Mouse (Mus musculus) forebrain, embryonic 13.5 days (tissue): ENCODE measurements around the gene Dhrs7c. TPM values are rescaled to one million over a fixed set of nuclear protein-coding genes. Genes with fewer than 3 reads are reported as not detected.

Source experiments
- ATAC-seq: fragments of 200-750 bp; cut with Nextera tagmentation; 2 replicates; pipeline ENCODE4 v1.8.0; 2017
- H3K27ac ChIP-seq: fragments of 300-500 bp; sonication (generic); 2 replicates; pipeline ENCODE4 v1.5.1; 2015; ENCODE audit warnings: inconsistent platforms, mild to moderate bottlenecking, moderate library complexity
- H3K27me3 ChIP-seq: fragments of 300-500 bp; sonication (generic); 2 replicates; pipeline ENCODE4 v1.6.1; 2015; ENCODE audit warnings: mild to moderate bottlenecking, inconsistent platforms
- H3K36me3 ChIP-seq: fragments of 300-500 bp; sonication (generic); 2 replicates; pipeline ENCODE4 v1.6.1; 2015; ENCODE audit warnings: mild to moderate bottlenecking, inconsistent platforms; ENCODE audit not compliant: poor library complexity, severe bottlenecking
- H3K4me1 ChIP-seq: fragments of 300-500 bp; sonication (generic); 2 replicates; pipeline ENCODE4 v1.6.1; 2015; ENCODE audit warnings: inconsistent platforms
- H3K4me2 ChIP-seq: fragments of 300-500 bp; sonication (generic); 2 replicates; pipeline ENCODE4 v1.6.1; 2015; ENCODE audit warnings: inconsistent platforms, mild to moderate bottlenecking, moderate library complexity
- H3K4me3 ChIP-seq: fragments of 300-500 bp; sonication (generic); 2 replicates; pipeline ENCODE4 v1.5.1; 2015; ENCODE audit warnings: mild to moderate bottlenecking, inconsistent platforms
- H3K9ac ChIP-seq: fragments of 300-500 bp; sonication (generic); 2 replicates; pipeline ENCODE4 v1.6.1; 2015; ENCODE audit warnings: mild to moderate bottlenecking, inconsistent platforms
- H3K9me3 ChIP-seq: fragments of 300-500 bp; sonication (generic); replicated peaks from 2 replicates; pipeline ENCODE4 v1.6.1; 2016; ENCODE audit warnings: inconsistent platforms
- WGBS: fragments of 180-500 bp; shearing (Covaris S2); methylation state at CpG from one replicate; pipeline ENCODE4 v1.1.7; 2015; 5-methylcytosine and 5-hydroxymethylcytosine counted together
- polyA plus RNA-seq: library from polyadenylated mRNA; unstranded; fragments of >200 nt; fragmentation: Nextera tagmentation; extraction: Ambion mirVana; gene quantifications from 2 replicates; pipeline ENCODE4 v1.2.1, GENCODE M21; 2015

Dhrs7c gene
- polyA plus RNA-seq = not detected in 2 replicates

DNA sequence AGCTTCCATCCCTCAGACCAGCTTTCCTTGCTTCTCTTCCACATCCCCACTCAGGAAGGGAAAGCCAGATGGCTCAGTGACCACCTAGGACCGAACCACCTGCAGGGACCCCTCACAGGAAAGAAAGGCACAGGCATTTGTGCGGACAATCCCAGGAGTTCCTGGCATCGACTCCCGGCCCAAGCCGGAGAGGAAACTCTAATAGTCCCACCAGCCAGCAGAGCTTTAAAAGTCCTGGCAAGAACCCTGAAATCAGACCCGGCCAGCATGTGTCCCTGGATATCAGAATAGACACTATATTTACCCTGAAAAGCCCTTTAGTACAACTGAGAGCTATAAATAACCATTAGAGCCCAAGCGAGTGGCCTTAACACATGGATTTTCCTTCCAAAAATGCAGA is at the start of gene Dhrs7c:
TSS of gene Dhrs7c (plus strand) at position 257 of the 400 bp plus-strand sequence.
- no peak for ATAC-seq
- H3K27ac ChIP-seq = no peak within 1 kb of the TSS
- H3K9me3 ChIP-seq = no peaks in the 10 kb centered on the region
- H3K4me3 ChIP-seq = no peak within 1 kb of the TSS
- H3K4me1 ChIP-seq = no peaks in the 10 kb centered on the region
- WGBS = 84% methylated on average over 7 of the region's 7 CpGs
- H3K27me3 ChIP-seq = no peaks in the 10 kb centered on the region
- no peak within 1 kb of the TSS for H3K9ac ChIP-seq
- no peaks in the 10 kb centered on the region for H3K36me3 ChIP-seq
- no peak within 1 kb of the TSS for H3K4me2 ChIP-seq

DNA sequence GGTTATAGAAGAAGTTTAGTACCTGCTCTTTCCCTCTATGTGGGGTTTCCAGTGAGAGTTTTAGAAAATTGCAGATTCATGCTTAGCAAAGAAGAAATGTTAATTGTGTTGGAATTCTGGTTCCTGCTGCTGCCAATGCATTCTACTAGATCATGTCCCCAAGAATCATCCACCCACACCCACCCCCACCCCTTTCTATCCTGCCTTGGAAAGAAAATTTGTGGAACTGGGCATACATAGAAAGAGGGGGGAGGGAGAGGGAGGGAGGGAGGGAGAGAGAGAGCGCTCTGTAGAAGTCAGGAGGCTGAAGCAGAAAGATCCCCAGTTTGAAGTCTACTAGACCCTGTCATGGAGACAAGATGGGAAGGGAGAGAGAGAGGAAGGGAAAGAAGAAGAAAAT is 41.7 kb upstream of the Dhrs7c start:
- WGBS = 92% methylated on average over 1 of the region's 1 CpGs
- Histone ChIP-seq H3K4me2 (no peak overlapping the region), H3K27me3 (no peaks in the 10 kb centered on the region), H3K27ac (no peak overlapping the region), H3K9me3 (no peaks in the 10 kb centered on the region), H3K4me1 (no peaks in the 10 kb centered on the region), H3K4me3 (no peak overlapping the region), H3K9ac (no peak overlapping the region), H3K36me3 (no peaks in the 10 kb centered on the region)
- no peak for ATAC-seq

DNA sequence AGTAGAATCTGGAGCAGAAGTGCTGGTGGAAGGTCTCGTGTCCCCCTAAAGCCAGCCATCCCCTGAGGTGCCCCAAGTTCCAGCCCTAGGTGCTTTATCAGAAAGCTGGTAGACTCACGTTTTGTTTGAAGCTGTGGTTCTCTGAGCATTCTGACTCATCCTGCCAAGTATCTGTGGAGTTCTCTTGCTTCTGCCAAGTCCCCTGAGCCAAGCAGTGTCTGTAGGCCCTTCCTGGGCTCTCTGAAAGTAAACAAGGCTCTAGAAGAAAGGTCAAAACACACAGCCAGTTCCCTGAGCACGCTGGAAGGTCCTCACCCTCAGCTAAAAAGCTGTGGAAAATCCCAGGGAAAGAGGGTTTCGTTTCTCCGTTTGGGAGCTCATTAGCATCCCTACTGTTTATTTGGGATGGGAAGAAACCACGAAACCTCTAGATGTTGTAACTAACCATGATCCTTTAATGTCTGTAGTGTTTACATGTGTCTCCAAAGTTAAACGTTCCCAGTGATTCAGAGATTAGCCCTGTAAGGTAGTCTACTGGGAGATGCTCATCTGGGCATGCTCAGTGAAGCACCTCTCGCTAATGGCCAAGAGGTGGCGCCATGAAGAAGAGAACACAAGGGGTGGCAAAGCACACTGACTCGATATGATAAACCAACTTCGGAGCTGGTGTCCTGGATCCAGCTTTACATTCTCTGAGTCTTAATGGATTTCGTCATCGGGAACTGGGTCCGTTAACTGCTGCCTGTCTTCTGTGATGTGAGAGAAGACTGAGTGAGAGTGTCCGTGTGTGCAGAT is 40.4 kb upstream of the Dhrs7c start:
- H3K4me2 ChIP-seq = no peak overlapping the region
- H3K27me3 ChIP-seq = no peaks in the 10 kb centered on the region
- H3K9me3 ChIP-seq = no peaks in the 10 kb centered on the region
- H3K9ac ChIP-seq = no peak overlapping the region
- WGBS = 77% methylated on average over 15 of the region's 15 CpGs
- no peaks in the 10 kb centered on the region for H3K36me3 ChIP-seq
- H3K27ac ChIP-seq = no peak overlapping the region
- H3K4me3 ChIP-seq = no peak overlapping the region
- no peak for ATAC-seq
- no peaks in the 10 kb centered on the region for H3K4me1 ChIP-seq

DNA sequence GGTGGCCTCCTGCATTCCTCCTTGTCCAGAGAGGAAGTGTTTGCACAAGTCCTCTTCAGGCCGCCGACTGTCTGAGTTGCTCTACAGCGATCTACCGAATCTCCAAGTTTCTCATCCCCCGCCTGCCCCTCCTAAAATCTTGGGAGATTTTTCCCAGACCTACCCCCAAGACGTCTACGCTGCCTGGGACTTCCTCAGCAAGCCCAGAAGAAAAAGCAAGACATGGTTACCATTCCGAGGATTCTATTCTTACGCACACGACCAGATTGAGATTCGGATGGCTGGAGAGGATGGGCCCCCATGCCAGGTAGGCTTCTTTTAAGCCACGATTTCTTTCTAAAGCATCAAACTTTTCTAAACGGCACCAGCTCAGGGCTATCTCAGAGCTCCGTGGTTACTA is 26.9 kb upstream of the Dhrs7c start, which contains the start of gene Glp2r:
TSS of gene Glp2r (minus strand) at position 101 of the 400 bp plus-strand sequence.
- Histone ChIP-seq H3K36me3 (no peaks in the 10 kb centered on the region), H3K9me3 (no peaks in the 10 kb centered on the region), H3K4me3 (no peak within 1 kb of the TSS), H3K9ac (no peak within 1 kb of the TSS), H3K4me2 (no peak within 1 kb of the TSS), H3K4me1 (peaks cover 9% of the 10 kb centered on the region), H3K27ac (no peak within 1 kb of the TSS), H3K27me3 (no peaks in the 10 kb centered on the region)
- WGBS = 87% methylated on average over 14 of the region's 14 CpGs
- ATAC-seq = no peak

DNA sequence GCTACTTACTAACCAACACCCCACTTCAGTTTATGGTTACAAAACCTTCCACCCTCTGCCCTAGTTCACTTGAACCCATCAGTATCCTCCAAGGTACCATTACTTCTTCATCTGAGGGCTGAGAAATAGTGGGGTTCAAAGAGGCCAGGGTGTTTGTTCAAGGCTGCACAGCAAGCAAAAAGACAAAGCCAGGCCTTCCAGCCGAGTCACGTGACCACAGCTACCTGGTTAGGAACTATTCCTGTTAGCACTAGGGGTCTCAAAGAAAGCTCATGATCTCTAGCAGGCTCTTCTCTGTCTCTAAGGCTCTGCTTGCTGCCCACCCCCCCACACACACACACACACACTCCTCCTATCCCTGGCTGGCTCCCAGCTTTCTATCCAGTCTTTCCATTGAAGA is 26.3 kb upstream of the Dhrs7c start:
- WGBS = 86% methylated on average over 2 of the region's 2 CpGs
- Histone ChIP-seq H3K9me3 (no peaks in the 10 kb centered on the region), H3K4me2 (no peak overlapping the region), H3K27me3 (no peaks in the 10 kb centered on the region), H3K4me3 (no peak overlapping the region), H3K9ac (no peak overlapping the region), H3K4me1 (peaks cover 9% of the 10 kb centered on the region), H3K36me3 (no peaks in the 10 kb centered on the region), H3K27ac (no peak overlapping the region)
- no peak for ATAC-seq

DNA sequence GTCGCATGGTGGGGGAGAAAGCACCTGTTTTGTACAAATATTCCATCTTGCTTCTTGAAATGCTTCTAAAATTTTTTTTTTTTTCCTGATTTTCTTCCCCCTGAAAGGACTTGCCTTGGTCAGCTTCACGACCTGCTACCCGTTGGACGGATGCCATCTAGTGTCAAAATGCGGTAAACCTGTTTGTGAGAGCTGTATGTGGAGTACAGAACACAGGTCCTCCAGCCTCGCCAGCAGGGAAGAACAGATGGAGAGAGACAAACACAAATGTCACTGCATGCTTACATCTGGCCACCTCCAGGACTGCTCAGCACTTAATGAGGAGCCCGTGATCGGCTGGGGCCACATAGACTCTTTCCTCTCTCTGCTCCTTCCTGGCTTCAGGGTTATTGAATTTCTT is 25.4 kb upstream of the Dhrs7c start:
- Histone ChIP-seq H3K4me3 (no peak overlapping the region), H3K9ac (no peak overlapping the region), H3K4me1 (peaks cover 9% of the 10 kb centered on the region), H3K9me3 (no peaks in the 10 kb centered on the region), H3K27me3 (no peaks in the 10 kb centered on the region), H3K27ac (no peak overlapping the region), H3K4me2 (no peak overlapping the region), H3K36me3 (no peaks in the 10 kb centered on the region)
- ATAC-seq = peak; percentile 75; the same call in 1 of the 2 replicates
- 23% methylated on average over 8 of the region's 8 CpGs for WGBS

DNA sequence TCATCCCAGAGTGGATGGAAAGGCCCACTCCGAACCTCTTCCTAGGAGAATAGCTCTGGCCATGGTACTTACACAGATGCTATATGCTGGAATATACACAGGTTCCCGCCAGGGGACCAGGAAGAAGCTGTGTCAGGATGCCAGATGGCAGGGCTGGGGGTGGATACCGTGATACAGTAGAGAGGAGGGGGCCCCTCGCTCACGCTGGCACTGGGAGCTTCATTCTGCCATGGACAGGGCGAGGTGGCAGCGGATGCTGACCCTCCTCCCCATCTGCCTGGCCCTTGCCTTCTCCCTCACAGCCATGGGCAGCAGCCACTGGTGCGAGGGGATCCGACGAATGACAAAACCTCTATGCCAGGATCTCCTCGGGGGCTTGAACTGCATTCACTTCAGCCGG is 23.6 kb upstream of the Dhrs7c start, which contains the start of gene Gsg1l2:
TSS of gene Gsg1l2 (plus strand) at position 230 of the 400 bp plus-strand sequence.
- H3K9ac ChIP-seq = no peak within 1 kb of the TSS
- H3K4me2 ChIP-seq = no peak within 1 kb of the TSS
- ATAC-seq = no peak
- no peaks in the 10 kb centered on the region for H3K36me3 ChIP-seq
- WGBS = 74% methylated on average over 12 of the region's 12 CpGs
- H3K27me3 ChIP-seq = no peaks in the 10 kb centered on the region
- no peak within 1 kb of the TSS for H3K27ac ChIP-seq
- no peak within 1 kb of the TSS for H3K4me3 ChIP-seq
- no peaks in the 10 kb centered on the region for H3K9me3 ChIP-seq
- H3K4me1 ChIP-seq = peaks cover 9% of the 10 kb centered on the region

DNA sequence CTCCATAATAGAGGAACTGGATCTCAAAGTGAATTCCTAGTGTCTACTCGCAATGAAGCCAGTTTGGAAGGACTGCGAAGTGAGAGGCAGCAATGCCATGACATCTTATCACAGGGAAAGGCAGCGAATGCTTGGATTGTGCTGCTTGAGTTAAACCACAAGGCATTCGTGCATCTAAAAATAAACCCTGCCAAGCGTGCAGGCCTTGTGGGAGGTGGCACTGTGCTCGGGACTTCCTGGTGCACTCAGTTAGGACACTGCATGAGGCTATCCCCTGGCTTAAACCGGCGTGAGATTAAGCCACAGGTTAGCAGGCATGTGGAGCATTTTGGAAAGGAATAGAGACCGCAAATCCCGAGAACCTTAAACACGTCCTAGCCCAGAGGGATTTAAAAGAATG is 7.8 kb upstream of the Dhrs7c start:
- Histone ChIP-seq H3K36me3 (no peaks in the 10 kb centered on the region), H3K27ac (no peak overlapping the region), H3K27me3 (no peaks in the 10 kb centered on the region), H3K4me2 (no peak overlapping the region), H3K4me1 (no peaks in the 10 kb centered on the region), H3K9me3 (no peaks in the 10 kb centered on the region), H3K9ac (no peak overlapping the region), H3K4me3 (no peak overlapping the region)
- no peak for ATAC-seq
- 85% methylated on average over 11 of the region's 11 CpGs for WGBS

DNA sequence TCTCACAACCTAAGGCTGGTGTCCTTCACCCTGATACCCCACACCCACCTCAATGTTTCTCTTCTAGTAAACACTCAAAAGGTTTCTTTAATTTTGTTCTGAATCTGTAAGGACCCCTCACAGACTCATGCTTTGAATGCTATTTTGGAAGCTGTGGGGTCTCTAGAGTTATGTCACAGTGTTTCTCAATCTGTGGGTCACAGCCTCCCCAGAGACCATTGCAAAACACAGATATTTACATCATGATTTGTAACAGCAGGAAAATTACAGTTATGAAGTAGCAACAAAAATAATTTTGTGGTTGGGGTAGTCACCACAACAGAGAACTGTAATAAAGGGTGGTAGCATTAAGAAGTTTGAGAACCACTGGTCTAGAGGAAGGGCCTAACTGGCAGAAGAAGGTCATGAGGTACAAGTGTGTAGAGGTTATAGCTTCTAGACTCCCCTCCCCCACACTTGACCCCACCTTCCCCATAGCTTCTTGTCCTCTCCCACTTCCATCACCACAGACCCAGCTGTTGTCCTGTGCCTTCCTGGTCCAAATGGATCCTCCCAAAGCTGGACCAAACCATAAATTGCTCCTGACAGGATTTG is 2.2 kb downstream of the Dhrs7c start:
- Histone ChIP-seq H3K27ac (no peak overlapping the region), H3K36me3 (no peaks in the 10 kb centered on the region), H3K4me3 (no peak overlapping the region), H3K9me3 (no peaks in the 10 kb centered on the region), H3K4me1 (no peaks in the 10 kb centered on the region), H3K4me2 (no peak overlapping the region), H3K9ac (no peak overlapping the region), H3K27me3 (no peaks in the 10 kb centered on the region)
- ATAC-seq = no peak

DNA sequence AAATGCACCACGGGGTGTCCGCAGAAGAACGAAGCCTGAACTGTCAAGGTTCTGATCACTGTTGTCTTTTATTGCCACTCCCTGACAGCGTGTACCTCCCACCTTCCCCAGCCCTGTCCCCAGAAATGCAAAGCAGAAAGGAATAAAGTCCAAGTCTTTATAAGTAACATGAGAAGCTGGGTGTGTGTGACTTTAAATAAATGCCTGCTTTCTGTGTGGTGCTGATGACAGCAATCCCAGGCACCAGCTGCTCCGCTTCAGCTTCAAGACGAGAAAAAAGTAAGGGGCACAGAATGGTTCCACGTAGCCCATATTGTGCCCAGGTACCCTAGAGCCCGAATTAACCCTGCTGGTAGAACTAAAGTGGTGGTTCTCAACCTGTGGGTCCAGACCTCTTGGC is 3.2 kb downstream of the Dhrs7c start:
- WGBS = 81% methylated on average over 8 of the region's 8 CpGs
- ATAC-seq = no peak
- H3K4me1 ChIP-seq = no peaks in the 10 kb centered on the region

DNA sequence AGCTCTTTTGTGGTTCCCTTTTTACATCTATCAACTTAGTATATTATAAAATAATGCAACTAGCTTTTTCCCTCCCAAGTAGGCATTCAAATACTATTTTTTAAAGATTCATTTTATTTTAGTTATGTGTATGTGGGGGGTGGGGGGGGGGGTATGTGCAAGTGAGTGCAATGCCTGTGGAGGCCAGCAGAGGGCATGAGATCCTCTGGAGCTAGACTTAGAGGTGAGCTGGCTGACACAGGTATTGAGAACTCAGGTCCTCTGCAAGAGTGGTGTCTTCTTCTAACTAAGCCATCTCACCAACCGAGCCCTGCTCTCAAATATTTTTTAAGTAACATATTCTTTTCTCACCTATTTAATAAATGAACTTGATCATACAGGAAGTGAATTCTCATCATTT is 7.6 kb downstream of the Dhrs7c start:
- no peak overlapping the region for H3K9ac ChIP-seq
- H3K27me3 ChIP-seq = no peaks in the 10 kb centered on the region
- no peaks in the 10 kb centered on the region for H3K4me1 ChIP-seq
- no peaks in the 10 kb centered on the region for H3K36me3 ChIP-seq
- no peak overlapping the region for H3K4me2 ChIP-seq
- H3K9me3 ChIP-seq = no peaks in the 10 kb centered on the region
- no peak overlapping the region for H3K27ac ChIP-seq
- H3K4me3 ChIP-seq = no peak overlapping the region
- no peak for ATAC-seq
- WGBS = 100% methylated on average over 1 of the region's 1 CpGs

More for the DNA sequence above, 3.2 kb downstream of the Dhrs7c start:
- Histone ChIP-seq H3K27me3 (no peaks in the 10 kb centered on the region), H3K27ac (no peak overlapping the region), H3K9me3 (no peaks in the 10 kb centered on the region), H3K4me2 (no peak overlapping the region), H3K9ac (no peak overlapping the region), H3K4me3 (no peak overlapping the region), H3K36me3 (no peaks in the 10 kb centered on the region)

DNA sequence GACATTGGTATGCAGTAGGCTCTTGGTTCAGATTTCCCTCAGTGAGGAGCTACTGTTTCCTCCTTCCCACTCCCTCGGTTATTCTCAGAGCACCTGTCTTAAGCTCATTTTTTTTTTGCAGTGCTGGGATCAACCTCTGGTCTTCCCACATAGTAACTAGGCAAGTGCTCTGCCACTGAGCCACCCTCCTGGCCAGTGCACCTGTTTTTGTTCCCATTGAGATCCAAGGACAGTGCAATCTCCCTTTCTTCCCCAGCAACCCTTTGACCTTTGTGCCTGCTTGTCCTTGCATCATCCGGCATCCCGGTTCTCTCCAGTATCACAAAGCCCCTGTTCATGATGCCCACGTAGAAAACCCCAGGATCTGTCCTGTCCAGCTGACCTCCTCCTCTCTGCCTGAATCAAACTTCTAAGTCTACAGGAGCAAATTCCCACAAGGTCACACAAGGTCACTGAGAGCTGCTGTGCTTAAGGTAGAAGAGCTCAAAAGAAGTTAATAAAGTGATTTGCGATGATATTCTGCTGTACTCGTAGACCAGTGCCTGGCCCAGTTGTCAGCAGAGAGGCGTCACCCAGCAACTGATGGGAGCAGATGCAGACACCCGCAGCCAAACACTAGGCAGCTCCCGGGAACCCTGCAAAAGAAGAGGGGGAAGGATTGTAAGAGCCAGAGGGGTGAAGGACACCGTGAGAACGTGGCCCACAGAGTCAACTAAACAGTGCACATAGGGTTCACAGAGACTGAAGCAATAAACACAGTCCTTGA is 9.0 kb downstream of the Dhrs7c start:
- Histone ChIP-seq H3K27ac (no peak overlapping the region), H3K9me3 (no peaks in the 10 kb centered on the region), H3K36me3 (no peaks in the 10 kb centered on the region), H3K4me1 (no peaks in the 10 kb centered on the region), H3K27me3 (no peaks in the 10 kb centered on the region), H3K4me2 (no peak overlapping the region), H3K4me3 (no peak overlapping the region), H3K9ac (no peak overlapping the region)
- ATAC-seq = no peak
- 92% methylated on average over 11 of the region's 11 CpGs for WGBS
